Mouse (Mus musculus) adipose tissue, adult 10 weeks (tissue): ENCODE results near the gene Gm12258. TPM values are rescaled to one million over a fixed set of nuclear protein-coding genes. Genes with fewer than 3 reads are reported as not detected.

ENCODE experiments used
- polyA plus RNA-seq: library from polyadenylated mRNA; stranded (reverse); fragments of 350-450 nt; fragmentation: Illumina TruSeq; extraction: RNeasy Lipid Tissue Mini Kit (QIAGEN cat#74804); gene quantifications from one replicate; pipeline ENCODE4 v1.2.3, GENCODE M21; 2014; ENCODE audit warnings: low read depth, low replicate concordance

Gm12258 gene
- polyA plus RNA-seq, result 8.7 TPM

GRCm38 (mm10) chr11:58846919-58847461 is at the start of gene Gm12258:
TSS of gene Gm12258 (plus strand) at chr11:58847158.

GRCm38 (mm10) chr11:58801558-58802228 is 45.3 kb upstream of the Gm12258 start, which contains the start of gene Fam183b:
TSS of gene Fam183b (minus strand) at chr11:58801960.

GRCm38 (mm10) chr11:58814700-58815099 is 32.3 kb upstream of the Gm12258 start, which contains the start of gene Olfr313:
TSS of gene Olfr313 (plus strand) at chr11:58815000.

GRCm38 (mm10) chr11:58828937-58829336 is 18.0 kb upstream of the Gm12258 start, which contains the start of gene Olfr312:
TSS of gene Olfr312 (plus strand) at chr11:58829237.

GRCm38 (mm10) chr11:58838951-58839350 is 8.0 kb upstream of the Gm12258 start, which contains the start of gene Olfr311:
TSS of gene Olfr311 (plus strand) at chr11:58839251.

DNA sequence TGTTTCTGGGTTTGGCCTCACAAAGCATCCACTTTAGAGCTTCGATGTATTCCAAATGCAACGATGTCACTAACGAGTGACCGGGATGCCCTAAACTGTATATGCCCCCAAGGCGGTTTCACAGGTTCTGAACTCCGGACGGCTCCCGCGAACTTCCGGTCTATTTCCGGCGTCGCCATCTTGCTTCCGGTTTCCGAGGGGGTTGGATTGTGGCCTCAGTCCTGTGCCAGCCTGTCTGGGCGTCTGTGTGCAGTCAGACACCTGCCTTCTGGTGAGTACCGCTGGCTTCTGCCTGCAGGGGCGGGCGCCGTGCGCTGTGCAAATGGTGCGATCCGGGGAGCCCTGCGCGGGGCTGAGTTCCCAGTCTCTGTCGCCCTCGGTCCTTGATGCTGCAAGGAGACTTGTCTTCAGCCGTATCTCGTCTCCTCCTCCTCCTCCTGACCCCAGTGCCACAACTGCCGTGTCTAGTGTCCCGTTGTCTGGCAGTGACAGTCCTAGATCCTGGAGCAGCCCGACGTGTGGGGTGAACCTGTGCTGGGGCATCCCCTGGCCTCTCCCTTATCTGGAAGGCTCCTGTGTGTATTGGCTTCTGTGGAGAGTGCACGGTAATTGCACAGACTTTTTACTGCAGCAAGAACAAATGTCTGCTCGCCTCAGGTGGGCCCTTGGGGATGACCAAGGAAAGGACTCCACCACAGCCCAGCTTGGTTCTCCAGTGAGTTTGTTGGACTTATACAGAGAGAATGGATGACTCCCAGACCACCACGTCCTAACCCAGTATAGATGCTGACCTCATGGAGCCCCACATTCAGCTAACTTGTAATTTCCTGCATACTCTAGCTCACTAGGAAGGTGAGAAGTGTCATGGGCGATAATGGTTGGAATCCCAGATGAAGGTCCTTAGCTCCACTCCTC is 20.3 kb downstream of the Gm12258 start, which contains the start of gene 2810021J22Rik:
2810021J22Rik (plus strand) TSS at position 178 of the 915 bp plus-strand sequence.

DNA sequence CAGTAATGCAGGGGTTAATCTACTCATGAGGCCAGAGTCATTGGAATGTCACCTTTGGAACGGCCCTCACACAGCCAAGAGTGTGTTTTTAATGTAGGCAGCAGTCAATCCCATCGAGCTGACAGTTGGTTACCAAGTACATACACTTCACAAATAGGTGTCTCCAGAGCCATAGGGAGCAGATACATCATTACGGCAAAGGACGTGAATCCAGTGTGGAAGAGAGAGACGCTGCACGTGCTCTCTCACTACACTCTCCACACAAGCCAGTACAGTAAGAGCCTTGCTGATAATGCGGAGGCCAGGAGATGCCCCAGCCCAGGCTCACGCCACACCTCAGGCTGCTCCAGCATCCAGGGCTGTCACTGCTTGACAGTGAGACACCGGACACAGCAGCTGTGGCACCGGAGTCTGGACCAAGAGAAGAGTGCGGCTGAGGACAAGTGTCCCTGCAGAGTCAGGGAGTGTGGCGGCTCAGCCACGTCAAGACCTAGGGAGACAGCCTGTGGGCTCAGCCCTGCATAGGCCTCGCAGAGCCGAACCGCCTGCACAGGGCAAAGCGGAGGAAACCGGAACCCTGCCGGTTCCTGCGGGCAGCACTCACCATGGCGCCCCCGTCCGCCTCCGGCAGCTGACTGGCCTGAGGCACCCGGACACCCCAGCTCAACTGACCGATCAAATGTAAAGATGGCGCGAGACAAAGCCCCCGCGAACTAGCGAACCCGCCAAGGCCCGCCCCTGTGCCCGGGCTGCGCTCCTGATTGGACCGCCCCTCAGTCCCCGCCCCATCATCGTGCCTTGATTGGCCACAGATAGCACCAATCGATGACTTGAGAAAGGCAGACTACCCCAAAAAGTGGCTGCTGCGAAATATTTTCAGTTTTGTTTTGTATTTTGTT is 56.8 kb downstream of the Gm12258 start, which contains the start of gene Zfp39:
Zfp39 (minus strand) TSS at position 715 of the 899 bp plus-strand sequence.

Other genes with a start within 250 kb of the Gm12258 start
- gene 2210407C18Rik, start 231.1 kb upstream of the Gm12258 start, polyA plus RNA-seq, result not detected
- not detected for gene Olfr323, start 216.7 kb upstream of the Gm12258 start, polyA plus RNA-seq
- not detected for gene Trim58, start 206.7 kb upstream of the Gm12258 start, polyA plus RNA-seq
- not detected for gene Olfr322, start 188.4 kb upstream of the Gm12258 start, polyA plus RNA-seq
- gene Olfr320, start 166.1 kb upstream of the Gm12258 start, polyA plus RNA-seq, result not detected
- not detected for gene Olfr319, start 148.0 kb upstream of the Gm12258 start, polyA plus RNA-seq
- not detected for gene Olfr318, start 123.1 kb upstream of the Gm12258 start, polyA plus RNA-seq
- gene Olfr317, start 107.9 kb upstream of the Gm12258 start, polyA plus RNA-seq, result not detected
- not detected for gene Olfr316, start 94.4 kb upstream of the Gm12258 start, polyA plus RNA-seq
- gene Olfr315, start 74.0 kb upstream of the Gm12258 start, polyA plus RNA-seq, result not detected
- not detected for gene Olfr314, start 64.2 kb upstream of the Gm12258 start, polyA plus RNA-seq
- 14.7 TPM for gene Fam183b, start 45.2 kb upstream of the Gm12258 start, polyA plus RNA-seq
- gene Olfr313, start 32.2 kb upstream of the Gm12258 start, polyA plus RNA-seq, result not detected
- gene Olfr312, start 17.9 kb upstream of the Gm12258 start, polyA plus RNA-seq, result not detected
- gene Olfr311, start 7.9 kb upstream of the Gm12258 start, polyA plus RNA-seq, result not detected
- 8.6 TPM for gene 2810021J22Rik, start 20.1 kb downstream of the Gm12258 start, polyA plus RNA-seq
- 6.2 TPM for gene Zfp39, start 57.1 kb downstream of the Gm12258 start, polyA plus RNA-seq
- 0.21 TPM for gene Btnl10, start 70.8 kb downstream of the Gm12258 start, polyA plus RNA-seq
- gene Rnf187, start 91.8 kb downstream of the Gm12258 start, polyA plus RNA-seq, result 80.5 TPM
- gene Hist3h2ba, start 101.8 kb downstream of the Gm12258 start, polyA plus RNA-seq, result 1.9 TPM
- gene Hist3h2a, start 107.5 kb downstream of the Gm12258 start, polyA plus RNA-seq, result 13.9 TPM
- 2.5 TPM for gene Trim17, start 107.5 kb downstream of the Gm12258 start, polyA plus RNA-seq
- 24.7 TPM for gene Trim11, start 130.9 kb downstream of the Gm12258 start, polyA plus RNA-seq